Mouse (Mus musculus): Measurements from ENCODE around the gene Dtx3. TPM values are rescaled to one million over a fixed set of nuclear protein-coding genes. Genes with fewer than 3 reads are reported as not detected.
"Not testable (repeated sequence)": the region's sequence is repeated elsewhere in the genome, so short reads cannot be mapped to it uniquely, and the experiment has no call there.

Gene Dtx3
- total RNA-seq, 1 experiment from 2014 or later: 9.0 TPM

- ATAC-seq (ENCODE audit: extremely low read depth, insufficient number of reproducible peaks, low FRiP score, poor library complexity, severe bottlenecking): no peak
Measured at GRCm38 (mm10) chr10:127209928-127210570, 14.5 kb upstream of the Dtx3 start.

- no peak for ATAC-seq (ENCODE audit: extremely low read depth, insufficient number of reproducible peaks, low FRiP score, poor library complexity, severe bottlenecking)
Measured at GRCm38 (mm10) chr10:127208921-127209320, 13.4 kb upstream of the Dtx3 start.

GRCm38 (mm10) chr10:127205373-127205772, 9.8 kb upstream of the Dtx3 start:
- ATAC-seq (ENCODE audit: extremely low read depth, insufficient number of reproducible peaks, low FRiP score, poor library complexity, severe bottlenecking): no peak

GRCm38 (mm10) chr10:127204589-127204988, 9.1 kb upstream of the Dtx3 start:
- ATAC-seq (ENCODE audit: extremely low read depth, insufficient number of reproducible peaks, low FRiP score, poor library complexity, severe bottlenecking): no peak

- no peak for ATAC-seq (ENCODE audit: extremely low read depth, insufficient number of reproducible peaks, low FRiP score, poor library complexity, severe bottlenecking)
Measured at GRCm38 (mm10) chr10:127203106-127203505, 7.6 kb upstream of the Dtx3 start.

- no peak for ATAC-seq (ENCODE audit: extremely low read depth, insufficient number of reproducible peaks, low FRiP score, poor library complexity, severe bottlenecking)
Measured at GRCm38 (mm10) chr10:127200279-127200678, 4.8 kb upstream of the Dtx3 start.

- ATAC-seq (ENCODE audit: extremely low read depth, insufficient number of reproducible peaks, low FRiP score, poor library complexity, severe bottlenecking): no peak
Measured at GRCm38 (mm10) chr10:127199474-127199873, 3.9 kb upstream of the Dtx3 start.

GRCm38 (mm10) chr10:127199068-127199467, 3.5 kb upstream of the Dtx3 start:
- ATAC-seq (ENCODE audit: extremely low read depth, insufficient number of reproducible peaks, low FRiP score, poor library complexity, severe bottlenecking): no peak

GRCm38 (mm10) chr10:127198492-127198891, 3.0 kb upstream of the Dtx3 start:
- ATAC-seq (ENCODE audit: extremely low read depth, insufficient number of reproducible peaks, low FRiP score, poor library complexity, severe bottlenecking): no peak

GRCm38 (mm10) chr10:127197505-127198110, 2.1 kb upstream of the Dtx3 start:
- ATAC-seq (ENCODE audit: extremely low read depth, insufficient number of reproducible peaks, low FRiP score, poor library complexity, severe bottlenecking): no peak

GRCm38 (mm10) chr10:127197104-127197503, 1.6 kb upstream of the Dtx3 start:
- no peak for ATAC-seq (ENCODE audit: extremely low read depth, insufficient number of reproducible peaks, low FRiP score, poor library complexity, severe bottlenecking)

- no peak for ATAC-seq (ENCODE audit: extremely low read depth, insufficient number of reproducible peaks, low FRiP score, poor library complexity, severe bottlenecking)
Measured at GRCm38 (mm10) chr10:127196392-127196791, 864 bp upstream of the Dtx3 start.

- ATAC-seq (ENCODE audit: extremely low read depth, insufficient number of reproducible peaks, low FRiP score, poor library complexity, severe bottlenecking): peak; percentile 10; the same call in 1 of the 2 replicates
Measured at GRCm38 (mm10) chr10:127194428-127195327, 850 bp downstream of the Dtx3 start.

GRCm38 (mm10) chr10:127193011-127193410, 2.5 kb downstream of the Dtx3 start:
- ATAC-seq (ENCODE audit: extremely low read depth, insufficient number of reproducible peaks, low FRiP score, poor library complexity, severe bottlenecking): no peak

- ATAC-seq (ENCODE audit: extremely low read depth, insufficient number of reproducible peaks, low FRiP score, poor library complexity, severe bottlenecking): not testable (repeated sequence)
Measured at GRCm38 (mm10) chr10:127192057-127192328, 3.5 kb downstream of the Dtx3 start.

GRCm38 (mm10) chr10:127191191-127192056, 4.1 kb downstream of the Dtx3 start:
- ATAC-seq (ENCODE audit: extremely low read depth, insufficient number of reproducible peaks, low FRiP score, poor library complexity, severe bottlenecking): no peak

- no peak for ATAC-seq (ENCODE audit: extremely low read depth, insufficient number of reproducible peaks, low FRiP score, poor library complexity, severe bottlenecking)
Measured at GRCm38 (mm10) chr10:127190398-127191190, 4.9 kb downstream of the Dtx3 start.

- ATAC-seq (ENCODE audit: extremely low read depth, insufficient number of reproducible peaks, low FRiP score, poor library complexity, severe bottlenecking): no peak
Measured at GRCm38 (mm10) chr10:127189651-127190381, 5.7 kb downstream of the Dtx3 start, which contains the start of gene Arhgef25. Gene Arhgef25 (minus strand): TSS chr10:127190083.

All from neutrophil, adult 5-6 weeks (primary cell).